Mouse (Mus musculus): ENCODE measurements at regions not wholly inside any gene's neighbourhood (a gene's known extent, or its start where the extent isn't known, plus 50 kb on each side); places are given as distances from the start of the nearest gene placed in this dataset.
"Not testable (repeated sequence)": the region's sequence is repeated elsewhere in the genome, so short reads cannot be mapped to it uniquely, and the experiment has no call there.

DNA sequence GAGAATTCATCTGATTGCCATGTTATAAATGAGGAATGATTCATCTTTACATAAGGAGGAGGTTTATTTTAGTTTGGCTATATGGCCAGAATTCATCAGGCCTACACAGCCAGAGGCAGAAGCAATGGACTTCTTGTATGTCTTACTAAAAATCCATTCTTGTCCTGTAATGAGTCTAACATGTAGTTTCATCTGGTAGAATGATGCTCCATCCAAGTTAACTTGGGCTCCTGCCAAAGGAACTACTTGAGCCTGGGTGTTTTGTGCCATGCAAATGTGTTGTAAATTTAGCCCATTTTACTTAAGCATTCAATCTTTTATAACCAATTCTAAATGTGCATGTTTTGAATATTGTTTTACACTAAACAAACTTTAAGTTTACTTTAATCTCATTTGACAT is 462.9 kb upstream of the Pom121l12 start:
- DNase-seq (ENCODE audit: low spot score) = no peak

DNA sequence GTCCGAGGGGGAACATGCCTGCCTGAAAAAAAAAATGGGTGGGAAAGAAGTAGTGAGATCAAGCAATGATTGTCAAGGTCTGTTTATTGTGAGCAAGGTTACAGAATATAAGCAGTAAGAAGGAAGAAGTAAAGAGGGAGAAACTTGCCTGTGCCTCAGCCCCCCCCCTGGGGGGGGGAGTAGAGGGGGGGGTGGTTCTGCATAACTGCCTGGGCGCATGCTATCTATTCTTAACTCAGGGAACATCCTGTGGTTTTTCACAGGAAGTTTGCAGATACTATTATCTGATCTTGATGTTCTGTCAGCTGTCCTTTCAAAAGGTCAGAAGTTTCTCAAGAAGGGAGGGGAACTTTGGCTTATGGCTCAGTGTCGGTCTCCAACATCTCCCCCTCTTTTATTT is 456.7 kb upstream of the Pom121l12 start:
- not testable (repeated sequence) for DNase-seq (ENCODE audit: low spot score)

DNA sequence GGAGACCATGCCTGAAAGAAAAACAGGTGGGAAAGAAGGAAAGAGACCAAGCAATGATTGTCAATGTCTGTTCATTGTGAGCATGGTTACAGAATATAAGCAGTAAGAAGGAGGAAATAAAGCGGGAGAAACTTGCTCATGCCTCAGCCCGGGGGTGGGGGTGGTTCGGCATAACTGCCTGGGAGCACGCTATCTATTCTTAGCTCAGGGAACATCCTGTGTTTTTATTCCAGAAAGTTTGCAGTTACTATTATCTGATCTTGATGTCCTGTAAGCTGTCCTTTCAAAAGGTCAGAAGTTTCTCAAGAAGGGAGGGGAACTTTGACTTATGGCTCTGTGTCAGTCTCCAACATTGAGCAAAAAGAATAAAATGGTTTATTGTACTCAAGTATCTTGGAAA is 451.4 kb upstream of the Pom121l12 start:
- DNase-seq (ENCODE audit: low spot score) = peak; percentile 3

DNA sequence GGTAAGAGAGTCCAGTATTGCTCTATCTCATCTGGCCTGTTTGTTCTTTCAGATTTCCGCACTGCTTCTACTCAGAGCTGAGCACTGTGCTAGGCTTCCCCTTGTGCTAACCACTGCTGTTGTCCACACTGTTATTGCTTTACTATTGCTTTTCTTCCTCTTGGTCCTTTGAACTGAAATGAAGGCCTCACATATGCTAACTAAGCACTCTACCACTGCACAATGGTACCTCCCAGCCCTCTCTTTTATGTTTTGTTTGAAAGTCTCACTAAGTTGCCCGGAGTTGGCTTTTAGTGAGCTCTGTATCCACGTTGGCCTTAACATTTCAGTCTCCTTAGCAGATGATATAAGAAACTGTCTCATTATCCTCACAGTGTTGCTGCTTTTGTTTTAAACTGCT is 439.7 kb upstream of the Pom121l12 start:
- DNase-seq (ENCODE audit: low spot score) = no peak

- DNase-seq (ENCODE audit: low spot score) = no peak
Observed at GRCm38 (mm10) chr11:14169478-14169877, 429.6 kb upstream of the Pom121l12 start.

DNA sequence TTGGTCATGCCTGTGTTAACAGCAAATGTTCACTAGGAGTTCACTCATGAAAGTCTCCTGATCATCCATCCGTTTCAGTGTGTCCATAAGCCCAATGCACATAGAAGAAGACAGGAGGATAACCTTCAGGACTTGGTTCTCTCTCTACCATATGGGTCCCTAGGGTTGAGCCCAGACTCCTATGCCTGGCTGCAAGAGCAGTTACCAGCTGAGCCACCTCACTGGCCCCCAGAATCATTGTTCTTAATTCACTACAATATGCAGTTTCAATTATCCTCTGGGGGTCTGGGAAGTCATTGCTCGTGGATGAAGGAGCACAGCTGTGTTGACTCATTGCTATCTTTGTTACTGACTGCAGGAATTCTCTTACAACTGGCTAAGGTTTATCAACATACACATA is 424.5 kb upstream of the Pom121l12 start:
- DNase-seq (ENCODE audit: low spot score) = no peak

- DNase-seq (ENCODE audit: low spot score) = no peak
Observed at GRCm38 (mm10) chr11:14182020-14182419, 417.1 kb upstream of the Pom121l12 start.

- no peak for DNase-seq (ENCODE audit: low spot score)
Observed at GRCm38 (mm10) chr11:14182466-14182865, 416.6 kb upstream of the Pom121l12 start.

GRCm38 (mm10) chr11:14183258-14183968 is 415.7 kb upstream of the Pom121l12 start:
- no peak for DNase-seq (ENCODE audit: low spot score)

DNA sequence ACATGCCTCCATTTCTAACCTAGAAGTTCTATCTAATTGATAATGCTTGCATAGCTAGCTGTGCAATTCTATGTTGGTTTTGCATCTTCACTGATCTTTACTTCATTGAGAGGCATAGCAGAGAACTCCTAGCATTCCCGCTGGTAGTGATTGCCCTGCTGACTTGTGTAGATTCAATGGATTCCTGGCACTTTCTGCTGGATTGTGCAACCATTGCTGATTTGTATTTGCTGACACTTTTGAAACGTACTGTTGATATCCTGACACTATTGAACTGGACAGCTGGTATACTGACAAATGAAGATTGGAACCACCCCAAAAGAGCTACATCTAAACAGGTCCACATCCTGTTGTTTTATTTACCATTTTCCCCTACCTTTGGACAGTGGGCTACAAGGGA is 404.0 kb upstream of the Pom121l12 start:
- no peak for DNase-seq (ENCODE audit: low spot score)
